Mouse (Mus musculus): ENCODE data around the gene Npr2.

The Npr2 gene

DNA sequence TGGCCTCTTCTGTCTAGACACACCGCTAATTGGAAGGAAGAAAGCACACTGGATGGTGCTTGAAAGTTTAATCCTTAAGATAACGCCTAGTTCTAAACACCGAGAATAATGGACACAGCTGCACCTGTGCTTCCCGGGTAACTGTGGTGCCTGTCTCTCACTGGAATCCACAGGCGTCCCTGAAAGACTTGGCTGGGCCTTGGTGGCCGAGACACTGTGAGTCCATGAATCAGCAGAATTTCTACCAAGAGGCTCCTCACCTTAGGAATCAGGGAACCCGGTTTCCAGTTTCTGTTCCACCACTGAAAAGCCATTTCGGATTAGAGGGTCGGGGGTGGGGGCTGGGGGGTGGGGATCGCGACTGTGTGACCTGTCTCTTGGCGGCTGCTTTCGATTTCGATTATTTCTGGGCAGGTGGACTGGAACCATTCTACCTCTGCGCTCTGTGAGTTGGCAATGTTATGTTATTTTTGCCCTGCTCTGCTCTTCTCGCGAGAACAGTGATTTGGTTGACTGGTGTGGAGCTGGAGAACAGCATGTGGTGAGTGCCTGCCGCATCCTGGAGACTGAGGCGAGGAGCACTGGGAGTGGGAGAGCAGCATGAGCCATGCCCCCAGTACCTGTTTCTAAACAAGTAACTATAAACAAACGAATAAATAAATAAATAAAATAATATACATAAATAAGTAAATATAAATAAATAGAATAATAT, 2.5 kb upstream of the Npr2 start:
- DNase-seq, result peak in 1 of 2 experiments; percentile 2

GRCm38 (mm10) chr4:43630030-43630581, 1.6 kb upstream of the Npr2 start:
- peak; percentile 82 to 93 for DNase-seq

GRCm38 (mm10) chr4:43630671-43631045, 1.1 kb upstream of the Npr2 start:
- peak in 1 of 2 experiments; percentile 1 for DNase-seq

DNA sequence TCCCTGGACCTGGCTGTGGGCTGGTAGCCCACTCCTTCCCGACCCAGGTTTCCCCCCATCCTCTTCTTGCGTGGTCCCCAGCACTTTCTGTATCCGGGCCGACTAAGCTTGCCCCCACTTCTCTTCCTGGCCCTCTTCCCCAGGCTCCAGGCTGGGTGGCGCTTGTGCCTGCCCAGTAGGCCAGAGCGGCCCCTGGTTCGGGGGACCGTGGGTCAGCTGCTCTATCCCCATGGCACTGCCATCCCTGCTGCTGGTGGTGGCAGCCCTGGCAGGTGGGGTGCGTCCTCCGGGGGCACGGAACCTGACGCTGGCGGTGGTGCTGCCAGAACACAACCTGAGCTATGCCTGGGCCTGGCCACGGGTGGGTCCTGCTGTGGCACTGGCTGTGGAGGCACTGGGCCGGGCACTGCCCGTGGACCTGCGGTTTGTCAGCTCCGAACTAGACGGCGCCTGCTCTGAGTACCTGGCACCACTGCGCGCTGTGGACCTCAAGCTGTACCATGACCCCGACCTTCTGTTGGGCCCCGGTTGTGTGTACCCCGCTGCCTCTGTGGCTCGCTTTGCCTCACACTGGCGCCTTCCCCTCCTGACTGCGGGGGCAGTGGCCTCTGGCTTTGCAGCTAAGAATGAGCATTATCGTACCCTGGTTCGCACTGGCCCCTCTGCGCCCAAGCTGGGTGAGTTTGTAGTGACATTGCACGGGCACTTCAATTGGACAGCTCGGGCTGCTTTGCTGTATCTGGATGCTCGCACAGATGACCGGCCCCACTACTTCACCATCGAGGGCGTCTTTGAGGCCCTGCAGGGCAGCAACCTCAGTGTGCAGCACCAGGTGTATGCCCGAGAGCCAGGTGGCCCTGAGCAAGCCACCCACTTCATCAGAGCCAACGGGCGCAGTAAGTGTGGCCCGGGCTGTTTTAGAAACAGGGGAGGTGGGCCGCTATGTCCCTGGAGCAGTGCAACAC, 503 bp downstream of the Npr2 start:
- DNase-seq, result peak; percentile 3 to 53

DNA sequence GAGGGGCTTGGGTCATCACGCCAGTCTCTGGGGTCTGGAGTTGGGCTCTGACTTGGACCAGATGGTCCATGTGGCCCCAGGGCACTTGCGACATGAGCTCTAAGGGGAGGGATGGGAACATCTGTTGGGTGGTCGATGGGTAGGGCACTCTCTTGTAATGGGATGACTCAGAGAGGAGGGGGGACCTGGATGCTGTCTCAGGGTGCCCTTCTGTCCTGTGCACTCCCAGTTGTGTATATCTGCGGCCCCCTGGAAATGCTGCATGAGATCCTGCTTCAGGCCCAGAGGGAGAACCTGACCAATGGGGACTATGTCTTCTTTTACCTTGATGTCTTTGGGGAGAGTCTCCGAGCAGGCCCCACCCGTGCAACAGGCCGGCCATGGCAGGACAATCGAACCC, 1.6 kb downstream of the Npr2 start:
- peak in 1 of 2 experiments; percentile 0 for DNase-seq

GRCm38 (mm10) chr4:43633736-43634135, 2.0 kb downstream of the Npr2 start:
- peak in 1 of 2 experiments; percentile 0 for DNase-seq

DNA sequence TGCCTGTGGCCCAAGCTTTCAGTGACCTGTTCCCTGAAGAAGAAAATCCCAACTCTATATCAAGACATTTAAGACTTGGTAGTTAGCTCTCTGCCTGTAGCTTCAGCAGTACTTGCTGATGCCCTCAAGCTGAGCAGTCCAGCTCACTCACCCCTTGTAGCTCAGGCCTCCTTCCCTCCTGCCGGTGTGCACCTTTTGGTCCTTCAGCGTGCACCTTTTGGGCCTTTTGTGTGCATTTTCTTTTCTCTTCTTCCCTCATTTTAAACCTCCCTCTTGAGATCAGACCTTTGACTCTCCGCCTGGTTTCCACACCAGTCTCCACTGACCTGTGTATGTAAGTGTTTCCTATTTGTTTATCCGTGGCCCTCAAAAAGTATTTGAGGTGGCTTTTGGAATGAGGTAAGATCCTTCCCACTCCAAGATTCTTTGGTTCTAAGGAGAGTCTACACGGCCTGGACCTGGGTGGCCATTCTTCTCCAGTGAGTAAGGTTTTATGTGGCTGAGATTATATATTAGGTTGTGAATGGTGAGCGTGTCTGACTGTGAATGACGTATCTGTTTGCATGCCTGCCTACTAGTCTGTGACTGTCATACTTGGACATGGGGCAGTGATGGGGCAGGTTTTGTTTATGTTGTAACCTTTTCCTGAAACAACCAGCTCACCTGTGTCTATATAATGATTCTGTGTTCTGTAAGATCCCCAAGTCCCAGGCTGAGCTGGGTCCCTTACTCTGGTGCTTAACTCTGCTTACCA, 3.1 kb downstream of the Npr2 start:
- DNase-seq, result peak in 1 of 2 experiments; percentile 0

GRCm38 (mm10) chr4:43636751-43637150, 5.0 kb downstream of the Npr2 start:
- peak; percentile 0 to 3 for DNase-seq

GRCm38 (mm10) chr4:43640076-43640475, 8.3 kb downstream of the Npr2 start:
- DNase-seq, result peak; percentile 1 to 34

- DNase-seq, result peak in 1 of 2 experiments; percentile 25
Observed at GRCm38 (mm10) chr4:43640491-43640890, 8.8 kb downstream of the Npr2 start.

GRCm38 (mm10) chr4:43649783-43650182, 18.0 kb downstream of the Npr2 start:
- DNase-seq, result peak in 1 of 2 experiments; percentile 26

GRCm38 (mm10) chr4:43652726-43653125, 21.0 kb downstream of the Npr2 start:
- DNase-seq, result peak; percentile 54 to 85

- peak; percentile 39 to 62 for DNase-seq
Observed at GRCm38 (mm10) chr4:43653161-43654015, 21.7 kb downstream of the Npr2 start, which contains the start of gene Spag8. TSS of gene Spag8 (minus strand) at chr4:43653594.

DNA sequence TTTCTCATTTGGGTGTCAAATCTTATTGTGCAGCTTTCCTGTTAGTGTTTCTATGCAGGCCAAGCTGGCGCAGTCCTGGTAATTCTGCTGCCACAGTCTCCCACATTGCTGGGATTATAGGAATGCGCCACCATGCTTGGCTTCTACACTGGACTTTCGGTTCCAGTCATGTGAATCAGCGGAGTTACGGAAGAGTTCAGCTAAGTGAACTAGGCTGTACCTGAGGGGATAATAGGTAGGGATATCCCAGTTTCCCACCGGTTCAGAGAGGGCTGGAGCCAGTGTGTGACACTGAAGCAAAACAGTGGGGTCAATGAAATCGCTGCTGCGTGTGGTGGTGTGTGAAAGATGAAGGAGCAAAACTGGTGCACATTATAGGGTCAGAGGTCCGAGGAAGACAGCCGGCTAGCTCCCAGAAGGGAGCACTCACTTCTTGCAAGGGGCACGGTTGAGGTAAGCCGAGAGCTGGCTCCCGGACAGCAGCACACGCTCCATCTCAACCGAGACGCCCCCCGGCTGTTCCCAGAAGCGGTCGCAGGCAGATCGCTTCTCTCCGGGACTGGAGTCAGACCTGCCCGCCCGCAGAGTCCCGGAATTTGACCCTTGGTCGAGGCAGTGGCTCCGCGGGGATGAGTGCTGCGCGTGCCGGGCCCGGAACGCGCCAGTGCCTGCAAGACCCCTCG, 24.1 kb downstream of the Npr2 start:
- DNase-seq, result peak; percentile 60 to 72

GRCm38 (mm10) chr4:43656339-43657109, 24.8 kb downstream of the Npr2 start, which contains the start of gene Hint2:
TSS of gene Hint2 (minus strand) at chr4:43656466.
- DNase-seq, result peak; percentile 98 to 99

GRCm38 (mm10) chr4:43657146-43657545, 25.4 kb downstream of the Npr2 start:
- no peak for DNase-seq

DNA sequence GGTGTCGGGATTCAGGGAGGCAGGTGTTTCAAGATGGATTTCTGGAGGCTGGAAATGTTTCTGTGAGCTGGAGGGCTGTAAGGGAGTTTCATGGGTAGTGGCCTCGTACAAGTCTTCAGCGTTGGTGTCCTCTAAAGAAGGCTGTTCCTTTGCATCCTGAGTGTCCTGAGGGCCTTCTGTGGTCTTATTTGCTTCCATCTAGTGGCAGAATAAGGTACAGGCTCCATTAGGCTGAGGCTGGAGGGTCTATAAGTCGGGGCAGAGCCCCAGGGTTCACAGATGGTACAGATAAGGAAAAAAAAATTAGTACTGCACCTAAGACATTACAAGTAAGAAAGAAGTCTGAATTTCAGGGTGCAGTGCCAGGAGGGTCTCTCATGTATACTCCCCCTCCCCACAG, 34.7 kb downstream of the Npr2 start:
- DNase-seq, result peak in 1 of 2 experiments; percentile 28

GRCm38 (mm10) chr4:43668782-43669427, 37.2 kb downstream of the Npr2 start, which contains the start of the genes Tmem8b and Fam221b:
TSS of gene Tmem8b (plus strand) at chr4:43668971.
TSS of gene Fam221b (minus strand) at chr4:43669145.
- peak; percentile 93 to 96 for DNase-seq

DNA sequence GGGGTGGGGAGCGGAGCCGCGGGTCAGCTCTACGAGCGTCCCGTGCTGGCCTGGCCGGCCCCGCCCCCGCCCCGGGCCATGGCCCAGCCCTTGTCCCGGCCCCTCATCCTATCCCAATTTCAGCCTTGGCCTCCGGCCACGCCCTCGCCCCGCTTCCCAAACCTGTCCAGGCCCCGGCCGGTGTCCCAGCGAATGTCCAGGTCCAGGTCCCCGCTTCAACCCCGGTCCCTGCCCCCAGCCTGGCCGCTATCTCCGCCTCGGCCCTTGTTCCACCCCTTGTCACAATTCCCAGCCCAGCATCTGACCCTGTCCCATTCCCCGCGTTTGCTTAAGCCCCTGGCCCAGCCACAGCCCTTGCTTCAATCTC, 37.7 kb downstream of the Npr2 start:
- DNase-seq, result peak; percentile 76 to 88

Data from kidney, postnatal 25 days (tissue).